Mouse (Mus musculus) left cerebral cortex, adult 18-20 months (tissue): ENCODE measurements around the gene Gm42791. TPM values are rescaled to one million over a fixed set of nuclear protein-coding genes. Genes with fewer than 3 reads are reported as not detected.

ENCODE experiments used
- total RNA-seq, 2 experiments: library from RNA; stranded (reverse); gene quantifications; 2 replicates each; pipeline ENCODE4 v1.2.3; 2021

The Gm42791 gene
- total RNA-seq, 2 experiments from 2014 or later, result 31.6 to 40.1 TPM

Other genes starting within 250 kb of the Gm42791 start
- gene Katnal1, start 65.8 kb downstream of the Gm42791 start, total RNA-seq, result 10 to 100 TPM; 75.2 to 78.2 TPM
- gene Uspl1, start 189.2 kb upstream of the Gm42791 start, total RNA-seq, result 10 to 100 TPM; 42.5 to 42.6 TPM
- gene Hmgb1, start 189.3 kb upstream of the Gm42791 start, total RNA-seq, result 100 to 1,000 TPM; 128 to 136 TPM